Mouse (Mus musculus) left cerebral cortex, postnatal 4 days (tissue): ENCODE measurements at regions not wholly inside any gene's neighbourhood (a gene's known extent, or its start where the extent isn't known, plus 50 kb on each side); places are given as distances from the start of the nearest gene placed in this dataset.

Experiments
- DNase-seq: peaks from one replicate; pipeline ENCODE4 v3.0.0-alpha.2; 2022
- intact Hi-C: fragments of 180-260 bp; cut with DNase I; formaldehyde crosslinking; loops from one replicate; pipeline ENCODE4 v1.15.1; 2025

- intact Hi-C loops, result no loop called here
- no peak for DNase-seq
These were observed 148.8 kb upstream of the Ift57 start for GRCm38 (mm10) chr16:49550231-49550630.

GRCm38 (mm10) chr16:49570031-49570430 is 129.0 kb upstream of the Ift57 start:
- DNase-seq, result no peak
- intact Hi-C loops, result no loop called here

GRCm38 (mm10) chr16:49572485-49573170 is 126.4 kb upstream of the Ift57 start:
- peak; percentile 1 for DNase-seq
- intact Hi-C loops, result no loop called here

- no peak for DNase-seq
- intact Hi-C loops, result no loop called here
These were observed 125.9 kb upstream of the Ift57 start for GRCm38 (mm10) chr16:49573171-49573517.

- no peak for DNase-seq
- intact Hi-C loops, result no loop called here
These were observed 120.1 kb upstream of the Ift57 start for GRCm38 (mm10) chr16:49578976-49579375.

- DNase-seq, result no peak
- intact Hi-C loops, result no loop called here
These were observed 118.3 kb upstream of the Ift57 start for GRCm38 (mm10) chr16:49580708-49581107.

GRCm38 (mm10) chr16:49606500-49606899 is 92.5 kb upstream of the Ift57 start:
- intact Hi-C loops, result no loop called here
- no peak for DNase-seq

GRCm38 (mm10) chr16:49614801-49615200 is 84.2 kb upstream of the Ift57 start:
- intact Hi-C loops, result no loop called here
- DNase-seq, result no peak

GRCm38 (mm10) chr16:49615342-49616020 is 83.6 kb upstream of the Ift57 start:
- DNase-seq, result peak; percentile 1
- intact Hi-C loops, result no loop called here

- DNase-seq, result peak; percentile 26
- intact Hi-C loops, result no loop called here
These were observed 82.7 kb upstream of the Ift57 start for GRCm38 (mm10) chr16:49616263-49616872.

- intact Hi-C loops, result loop anchor here (10.0 kb wide), 1 partner anchor 221 kb away; no protein-coding TSS in a partner anchor
- DNase-seq, result no peak
These were observed 65.5 kb upstream of the Ift57 start for GRCm38 (mm10) chr16:49633502-49633901.

GRCm38 (mm10) chr16:49635506-49635905 is 63.5 kb upstream of the Ift57 start:
- intact Hi-C loops, result loop anchor here (10.0 kb wide), 1 partner anchor 219 kb away; no protein-coding TSS in a partner anchor
- DNase-seq, result no peak

GRCm38 (mm10) chr16:49636467-49636866 is 62.6 kb upstream of the Ift57 start:
- intact Hi-C loops, result loop anchor here (10.0 kb wide), 1 partner anchor 218 kb away; no protein-coding TSS in a partner anchor
- DNase-seq, result no peak

GRCm38 (mm10) chr16:49642696-49643095 is 56.3 kb upstream of the Ift57 start:
- no peak for DNase-seq
- intact Hi-C loops, result no loop called here

GRCm38 (mm10) chr16:49644416-49644815 is 54.6 kb upstream of the Ift57 start:
- DNase-seq, result no peak
- intact Hi-C loops, result no loop called here

- no peak for DNase-seq
- intact Hi-C loops, result no loop called here
These were observed 52.6 kb upstream of the Ift57 start for GRCm38 (mm10) chr16:49646479-49646878.
